Mouse (Mus musculus) embryonic fibroblast, embryonic 13.5 days (primary cell): ENCODE measurements at regions not wholly inside any gene's neighbourhood (a gene's known extent, or its start where the extent isn't known, plus 50 kb on each side); places are given as distances from the start of the nearest gene placed in this dataset.

ENCODE experiments used
- CTCF ChIP-seq: IDR thresholded peaks from 2 replicates; pipeline ENCODE4 v1.5.1; 2011; ENCODE audit warnings: mild to moderate bottlenecking, control low read depth, low read length, moderate library complexity, borderline replicate concordance; ENCODE audit not compliant: insufficient read depth
- POLR2A ChIP-seq: IDR thresholded peaks from 2 replicates; pipeline ENCODE4 v1.6.1; 2011; ENCODE audit warnings: low read depth, mild to moderate bottlenecking, control low read depth, low read length, moderate library complexity

DNA sequence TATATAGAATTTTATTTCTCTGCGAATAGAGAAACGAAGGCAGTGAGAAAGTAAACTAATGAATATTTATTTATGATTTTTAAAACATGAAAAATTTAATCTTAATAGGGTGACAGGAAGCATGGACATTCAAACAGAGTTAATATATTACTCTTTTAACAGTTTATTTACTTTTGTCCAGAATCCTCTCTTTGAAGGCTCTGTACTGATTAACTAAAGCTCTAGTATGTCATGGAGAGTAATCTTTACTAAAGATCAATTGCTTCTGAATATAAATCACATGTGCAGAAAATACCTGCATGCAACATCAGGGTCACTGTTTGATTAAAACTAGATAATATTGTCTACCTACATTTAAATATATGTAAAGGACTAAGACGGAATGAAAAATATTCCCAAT, 818.7 kb upstream of the Robo1 start:
- TF ChIP-seq POLR2A (no peak), CTCF (no peak)
